Mouse (Mus musculus) liver, adult 2 months (tissue): ENCODE data around the gene Mllt10. TPM values are rescaled to one million over a fixed set of nuclear protein-coding genes. Genes with fewer than 3 reads are reported as not detected.

ENCODE experiments used
- DNase-seq: peaks from one replicate; pipeline ENCODE4 v3.0.0-alpha.2; 2011; ENCODE audit warnings: low read depth, low spot score; ENCODE audit errors: extremely low read depth
- H3K27ac ChIP-seq: fragments of 200-500 bp; replicated peaks from 2 replicates; pipeline ENCODE4 v1.5.1; 2012; ENCODE audit warnings: low read depth, mild to moderate bottlenecking, control low read depth, inconsistent platforms, low read length; ENCODE audit not compliant: insufficient read depth
- H3K27me3 ChIP-seq: fragments of 200-500 bp; 2 replicates; pipeline ENCODE4 v1.6.1; 2012; ENCODE audit warnings: mild to moderate bottlenecking, moderate library complexity, low read length, inconsistent platforms; ENCODE audit not compliant: control insufficient read depth, insufficient read depth
- H3K36me3 ChIP-seq: fragments of 200-500 bp; 2 replicates; pipeline ENCODE4 v1.6.1; 2012; ENCODE audit warnings: low read length, inconsistent platforms; ENCODE audit not compliant: control insufficient read depth, insufficient read depth
- H3K4me1 ChIP-seq: fragments of 200-500 bp; 2 replicates; pipeline ENCODE4 v1.6.1; 2011; ENCODE audit warnings: low read length; ENCODE audit not compliant: control insufficient read depth, insufficient read depth
- H3K4me3 ChIP-seq: fragments of 200-500 bp; 2 replicates; pipeline ENCODE4 v1.5.1; 2011; ENCODE audit warnings: low read depth, mild to moderate bottlenecking, control low read depth, low read length, moderate library complexity; ENCODE audit not compliant: insufficient read depth
- H3K79me2 ChIP-seq: fragments of 200-500 bp; 2 replicates; pipeline ENCODE4 v1.6.1; 2012; ENCODE audit warnings: inconsistent platforms, mild to moderate bottlenecking, low read length, moderate library complexity; ENCODE audit not compliant: control insufficient read depth, insufficient read depth
- H3K9ac ChIP-seq: fragments of 200-500 bp; 2 replicates; pipeline ENCODE4 v1.6.1; 2012; ENCODE audit warnings: low read depth, mild to moderate bottlenecking, control low read depth, inconsistent platforms, low read length
- CTCF ChIP-seq: fragments of 200-500 bp; IDR thresholded peaks from 2 replicates; pipeline ENCODE4 v1.5.1; 2011; ENCODE audit warnings: low read depth, low read length, control low read depth
- POLR2A ChIP-seq: fragments of 200-500 bp; IDR thresholded peaks from 2 replicates; pipeline ENCODE4 v1.6.1; 2011; ENCODE audit warnings: low read length, control low read depth; ENCODE audit not compliant: insufficient read depth; ENCODE audit errors: extremely low read depth
- WGBS: fragments of 180-500 bp; shearing (Covaris S2); methylation state at CpG from one replicate; pipeline ENCODE4 v1.1.7; 2018; 5-methylcytosine and 5-hydroxymethylcytosine counted together
- polyA plus RNA-seq: library from polyadenylated mRNA; depleted of rRNA; stranded (reverse); fragments of >200 nt; gene quantifications from 2 replicates; pipeline ENCODE4 v1.2.3, GENCODE M21; 2012
- total RNA-seq: library from RNA; depleted of rRNA; stranded (reverse); fragments of >200 nt; gene quantifications from 2 replicates; pipeline ENCODE4 v1.2.3, GENCODE M21; 2014

The Mllt10 gene
- total and polyA plus RNA-seq, 2 experiments = 16.7 to 18.0 TPM

DNA sequence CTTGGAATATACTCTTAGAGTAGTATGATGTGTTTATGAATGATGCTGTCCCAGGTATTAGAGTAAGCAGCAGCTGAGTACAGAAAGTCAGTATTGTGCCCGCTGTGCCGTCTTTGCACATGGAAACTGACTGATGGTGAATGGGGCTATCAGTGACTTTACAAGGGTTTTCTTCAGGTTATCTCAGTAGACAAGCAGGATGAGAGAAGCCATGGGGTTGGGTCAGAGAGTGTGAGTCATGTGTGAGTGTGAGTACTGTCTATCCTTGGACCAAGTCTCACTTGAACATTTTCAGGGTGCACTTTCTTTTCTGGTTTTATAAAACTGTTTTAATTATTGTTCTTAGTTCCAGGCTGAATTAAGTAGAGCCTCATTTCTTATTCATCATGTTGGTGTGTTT is 133.3 kb downstream of the Mllt10 start:
- peaks cover 46% of the 10 kb centered on the region for H3K36me3 ChIP-seq
- DNase-seq = no peak
- no peak overlapping the region for H3K4me3 ChIP-seq
- no peaks in the 10 kb centered on the region for H3K27me3 ChIP-seq
- TF ChIP-seq POLR2A (no peak), CTCF (no peak)
- H3K27ac ChIP-seq = no peak overlapping the region
- H3K79me2 ChIP-seq = peaks cover 3% of the 10 kb centered on the region; the same call in 1 of the 2 replicates
- no peaks in the 10 kb centered on the region for H3K4me1 ChIP-seq
- no peak overlapping the region for H3K9ac ChIP-seq
- WGBS = 97% methylated on average over 2 of the region's 2 CpGs

DNA sequence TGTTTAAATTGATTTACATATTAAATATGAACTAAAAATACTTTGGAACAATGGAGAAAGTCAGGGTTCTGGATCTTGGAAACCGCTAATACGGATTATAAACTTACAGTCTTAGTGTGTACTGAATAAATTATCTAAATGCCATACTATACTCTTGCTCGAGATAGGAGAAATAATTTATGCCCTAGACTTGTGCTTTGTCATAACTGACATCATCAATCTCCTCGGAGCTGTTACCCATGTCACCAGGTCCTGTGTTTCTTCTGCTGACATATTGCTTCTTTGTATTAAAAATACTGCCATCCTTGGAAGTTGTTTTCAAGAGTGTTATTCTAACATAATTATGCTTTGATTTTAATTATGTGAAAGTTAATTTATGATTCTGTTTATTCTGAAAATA is 140.2 kb downstream of the Mllt10 start:
- H3K27ac ChIP-seq = no peak overlapping the region
- H3K9ac ChIP-seq = no peak overlapping the region
- DNase-seq = no peak
- 92% methylated on average over 4 of the region's 4 CpGs for WGBS
- H3K4me3 ChIP-seq = no peak overlapping the region
- H3K36me3 ChIP-seq = peaks cover 31% of the 10 kb centered on the region
- no peaks in the 10 kb centered on the region for H3K27me3 ChIP-seq
- TF ChIP-seq CTCF (no peak), POLR2A (no peak)
- H3K79me2 ChIP-seq = no peaks in the 10 kb centered on the region
- H3K4me1 ChIP-seq = no peaks in the 10 kb centered on the region; the same call in 1 of the 2 replicates

DNA sequence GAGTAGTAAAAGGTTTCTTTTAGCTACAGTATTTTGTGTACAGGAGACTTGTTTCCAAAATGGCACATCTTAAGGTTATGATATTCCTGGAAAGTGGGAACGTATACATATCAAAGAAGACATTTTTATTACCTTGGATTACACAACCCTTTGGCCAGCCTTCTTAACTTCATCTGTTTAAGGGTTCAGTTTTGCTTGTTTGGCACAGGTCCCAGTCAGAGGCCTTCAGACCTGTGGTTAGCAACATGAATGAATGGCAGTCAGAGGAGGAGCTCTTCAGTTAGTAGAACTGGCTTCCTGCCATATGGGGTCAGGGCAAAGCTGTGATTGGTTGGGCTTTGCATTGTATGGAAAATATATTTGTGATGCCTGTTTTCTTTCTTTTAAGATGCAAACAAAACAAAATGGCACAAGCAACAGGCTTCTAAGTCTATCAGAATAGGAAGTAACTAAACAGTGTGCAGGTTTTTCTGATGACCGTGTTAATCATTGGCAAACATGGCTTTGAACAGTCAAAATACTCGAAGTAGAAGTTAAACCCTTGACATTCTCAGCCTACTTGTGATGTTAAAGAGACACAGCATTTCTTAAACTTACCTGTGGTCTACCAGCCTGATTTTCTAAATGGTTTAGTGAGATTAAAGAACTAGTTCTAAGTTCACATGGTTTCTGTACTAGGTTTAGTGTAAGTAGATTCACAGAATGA is 140.8 kb downstream of the Mllt10 start:
- Histone ChIP-seq H3K9ac (no peak overlapping the region), H3K36me3 (peaks cover 33% of the 10 kb centered on the region), H3K4me1 (no peaks in the 10 kb centered on the region; the same call in 1 of the 2 replicates), H3K4me3 (no peak overlapping the region), H3K79me2 (no peaks in the 10 kb centered on the region), H3K27ac (no peak overlapping the region), H3K27me3 (no peaks in the 10 kb centered on the region)
- peak; percentile 58 for DNase-seq
- TF ChIP-seq CTCF (no peak), POLR2A (no peak)
- WGBS = 34% methylated on average over 3 of the region's 3 CpGs

DNA sequence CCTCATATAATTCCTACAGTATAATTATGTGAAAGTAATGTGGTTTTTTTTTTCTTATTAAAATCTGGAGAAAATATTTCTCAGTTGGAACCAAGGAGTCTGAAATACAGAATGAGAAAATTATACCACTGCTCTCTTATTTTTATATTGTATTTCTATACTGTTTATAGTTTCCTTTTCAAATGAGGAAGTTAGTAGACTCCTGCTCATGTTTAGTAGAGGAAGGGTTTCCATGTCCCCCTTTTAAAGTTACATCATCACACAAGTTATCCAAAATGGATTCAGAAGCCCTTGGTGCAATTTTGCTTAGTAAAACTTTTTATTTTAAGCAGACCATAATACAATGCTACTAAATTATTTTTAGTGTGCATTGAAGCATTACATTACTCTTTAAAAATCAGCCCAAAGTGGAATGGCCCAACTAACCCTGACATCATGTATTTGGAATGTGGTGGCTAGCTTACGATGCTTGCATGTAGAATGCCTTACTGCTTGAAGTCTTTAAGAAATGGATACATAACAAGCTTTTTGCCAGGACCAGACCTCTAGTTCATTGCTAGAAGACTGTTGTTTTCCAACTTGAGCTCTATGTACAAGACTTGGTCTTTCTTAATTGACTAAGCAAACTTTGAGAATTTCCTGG is 146.9 kb downstream of the Mllt10 start:
- 90% methylated on average over 1 of the region's 1 CpGs for WGBS
- Histone ChIP-seq H3K79me2 (no peaks in the 10 kb centered on the region), H3K36me3 (peaks cover 36% of the 10 kb centered on the region), H3K27me3 (no peaks in the 10 kb centered on the region), H3K9ac (no peak overlapping the region), H3K4me1 (no peaks in the 10 kb centered on the region), H3K4me3 (no peak overlapping the region), H3K27ac (no peak overlapping the region)
- TF ChIP-seq CTCF (no peak), POLR2A (no peak)
- no peak for DNase-seq

DNA sequence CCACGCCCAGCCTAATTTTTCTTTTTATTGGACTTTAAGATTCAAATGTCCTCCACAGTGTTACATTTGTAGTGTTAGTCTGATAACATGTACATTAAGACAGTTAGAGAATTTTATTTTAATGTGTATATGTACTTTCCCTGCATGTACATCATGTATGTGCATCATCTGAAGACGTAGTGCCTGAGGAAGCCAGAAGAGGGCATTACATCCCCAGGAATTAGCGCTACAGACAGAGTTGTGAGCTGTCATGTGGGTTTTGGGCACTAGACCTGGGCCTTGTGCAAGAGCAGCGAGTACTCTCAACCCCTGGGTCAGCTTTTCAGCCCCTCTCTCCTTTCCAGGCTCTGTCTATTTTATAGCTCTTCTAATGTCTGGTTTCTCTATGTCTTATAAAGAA is 147.9 kb downstream of the Mllt10 start:
- DNase-seq = peak; percentile 32
- no peaks in the 10 kb centered on the region for H3K27me3 ChIP-seq
- no peaks in the 10 kb centered on the region for H3K4me1 ChIP-seq
- no peaks in the 10 kb centered on the region for H3K79me2 ChIP-seq
- 90% methylated on average over 4 of the region's 4 CpGs for WGBS
- peaks cover 40% of the 10 kb centered on the region for H3K36me3 ChIP-seq
- H3K27ac ChIP-seq = no peak overlapping the region
- no peak for TF ChIP-seq CTCF
- TF ChIP-seq POLR2A = no peak
- H3K4me3 ChIP-seq = no peak overlapping the region
- no peak overlapping the region for H3K9ac ChIP-seq

DNA sequence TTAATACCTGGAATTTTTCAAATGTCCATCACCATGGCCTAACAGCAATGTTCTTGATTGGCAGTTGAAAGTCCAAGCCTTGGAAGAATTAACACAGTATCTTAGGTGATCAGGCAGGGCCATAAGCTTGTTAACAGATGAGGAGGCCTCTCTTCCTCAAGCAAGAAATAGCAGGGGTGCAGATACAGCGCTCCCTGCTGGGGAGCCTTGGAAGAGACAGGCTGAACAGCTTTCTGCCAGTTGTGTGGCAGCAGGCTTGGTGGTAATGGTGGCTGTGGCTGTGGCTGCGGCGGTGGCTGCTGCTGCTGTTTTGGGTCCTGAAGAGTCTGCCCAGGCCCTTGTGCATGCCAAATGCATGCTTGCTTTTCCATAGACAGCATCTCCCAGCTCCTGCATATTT is 150.1 kb downstream of the Mllt10 start:
- no peaks in the 10 kb centered on the region for H3K79me2 ChIP-seq
- peaks cover 43% of the 10 kb centered on the region for H3K36me3 ChIP-seq
- H3K27ac ChIP-seq = no peak overlapping the region
- no peaks in the 10 kb centered on the region for H3K4me1 ChIP-seq
- H3K9ac ChIP-seq = no peak overlapping the region
- 74% methylated on average over 3 of the region's 3 CpGs for WGBS
- no peak overlapping the region for H3K4me3 ChIP-seq
- TF ChIP-seq CTCF (peak; percentile 82), POLR2A (no peak)
- no peaks in the 10 kb centered on the region for H3K27me3 ChIP-seq
- DNase-seq = peak; percentile 32
